Mouse (Mus musculus) left cerebral cortex, adult 18-20 months (tissue): ENCODE data around the gene Slc16a13. TPM values are rescaled to one million over a fixed set of nuclear protein-coding genes. Genes with fewer than 3 reads are reported as not detected.

ENCODE experiments used
- DNase-seq, 2 experiments: peaks; one replicate each; pipeline ENCODE4 v3.0.0; 2021 to 2022; ENCODE audit warnings: low spot score in 2 of 2, mixed read lengths in 1 of 2
- long read RNA-seq, 2 experiments: library from polyadenylated mRNA; stranded (forward); transcript quantifications; one replicate each; pipeline ENCODE4 v2.0.0; 2021
- total RNA-seq, 2 experiments: library from RNA; stranded (reverse); gene quantifications; 2 replicates each; pipeline ENCODE4 v1.2.3; 2021

Gene Slc16a13
- 1 to 10 TPM; 5.2 to 8.0 TPM for total RNA-seq
- long read RNA-seq, experiment 1, partial matches to known transcripts = 0 of 4 reads
- long read RNA-seq, experiment 1, other reads (novel, unspliced or antisense) = 3 of 4 reads
- long read RNA-seq, experiment 2, partial matches to known transcripts = 1 of 3 reads
- long read RNA-seq, experiment 2, other reads (novel, unspliced or antisense) = 1 of 3 reads

DNA sequence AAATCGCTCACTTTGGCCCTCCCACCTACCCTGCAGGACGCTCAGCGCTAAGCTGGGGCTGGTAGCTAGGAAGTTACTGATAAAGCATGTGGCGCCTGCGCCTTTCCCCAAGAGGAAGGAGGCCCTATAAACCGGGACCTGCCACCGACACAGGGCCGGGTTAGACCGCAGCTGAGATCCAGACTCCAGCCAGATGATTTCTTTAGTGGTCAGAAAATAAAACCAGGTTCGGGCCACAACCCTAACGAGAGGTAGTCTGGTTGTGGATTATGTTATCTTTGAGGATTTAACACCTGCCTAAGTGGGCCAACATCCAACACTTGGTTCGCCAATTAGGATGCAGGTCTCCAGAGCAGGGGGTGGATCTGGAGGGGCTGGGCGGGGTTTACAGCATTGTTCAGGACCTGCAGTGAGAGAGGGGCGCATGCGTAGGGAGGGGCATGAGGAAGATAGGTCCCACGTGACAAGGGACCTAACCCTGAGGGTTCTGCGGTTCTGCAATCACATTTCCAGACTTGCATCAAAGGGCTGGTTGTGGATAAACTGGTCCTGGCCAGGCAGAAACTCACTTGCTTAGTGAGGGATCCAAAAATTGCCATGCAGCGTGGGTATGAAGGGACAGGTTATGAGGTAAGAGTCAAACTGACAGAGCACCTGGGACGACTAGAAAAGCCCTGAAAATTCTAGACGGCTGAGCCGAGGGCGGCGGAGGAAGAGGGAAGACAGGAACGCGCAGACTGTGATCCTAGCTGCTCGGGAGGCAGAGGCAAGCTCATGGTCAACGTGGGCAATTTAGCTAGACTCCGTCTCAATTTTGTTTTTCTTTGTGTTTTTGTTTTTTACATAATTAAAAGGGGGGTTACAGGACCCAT, at the start of gene Slc16a13:
Slc16a13 (minus strand) TSS at position 334 of the 872 bp plus-strand sequence.
- DNase-seq = peak; percentile 89 to 94

DNA sequence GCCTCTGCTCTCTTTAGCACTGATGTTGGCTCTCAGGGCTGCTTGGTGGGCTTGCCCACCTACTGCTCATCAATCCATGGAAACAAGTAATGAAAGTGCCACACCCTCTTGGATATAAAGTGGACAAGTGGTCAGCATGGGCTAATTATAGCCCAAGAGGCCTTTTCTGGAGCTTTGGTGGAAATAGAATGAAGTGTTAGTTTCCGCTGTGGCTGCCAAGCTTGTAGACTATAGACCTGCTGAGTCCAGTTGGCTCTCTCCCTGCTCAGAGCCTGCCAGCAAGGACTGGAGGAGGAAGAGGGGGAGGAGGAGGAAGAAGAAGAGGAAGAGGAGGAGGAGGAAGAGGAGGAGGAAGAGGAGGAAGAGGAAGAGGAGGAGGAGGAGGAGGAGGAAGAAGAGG, 45.5 kb upstream of the Slc16a13 start:
- no peak for DNase-seq

DNA sequence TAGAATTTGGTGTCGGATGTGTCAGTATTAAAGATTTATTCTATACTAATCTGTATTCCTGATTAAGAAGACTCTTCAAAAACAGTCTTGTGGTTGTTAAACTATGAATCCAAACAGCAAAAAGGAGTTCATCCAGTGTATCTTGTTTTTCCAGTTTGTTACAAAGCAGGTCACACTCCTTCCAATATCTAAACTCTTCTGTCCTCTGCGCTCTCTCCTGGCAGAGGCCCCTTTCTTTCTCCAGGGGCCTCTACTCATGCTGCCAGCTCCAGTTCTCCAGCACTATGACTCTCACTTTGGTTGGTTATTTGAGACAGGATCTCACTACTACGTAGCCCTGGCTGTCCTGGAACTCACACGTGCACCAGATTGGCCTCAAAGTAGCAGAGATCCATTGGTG, 45.0 kb upstream of the Slc16a13 start:
- DNase-seq = no peak

DNA sequence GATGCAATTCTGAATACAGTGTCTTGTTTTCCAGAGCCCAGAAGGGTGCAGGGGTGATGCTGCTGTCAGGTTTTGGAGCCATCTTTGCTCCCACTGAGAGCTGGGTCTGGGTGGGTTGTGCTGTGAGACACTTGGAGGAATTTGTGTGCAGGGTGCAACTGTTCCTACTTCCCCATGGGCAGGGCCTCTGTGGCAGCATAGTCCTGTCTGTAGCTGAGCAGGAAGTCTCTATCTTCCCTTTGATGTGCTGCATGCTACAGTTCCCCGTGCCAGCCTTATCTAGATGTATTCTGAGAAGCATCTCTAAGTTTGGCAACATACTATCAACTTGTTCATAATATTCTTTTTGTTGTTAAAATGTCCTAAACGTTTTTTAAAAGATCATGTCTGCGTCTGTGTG, 44.4 kb upstream of the Slc16a13 start:
- DNase-seq = no peak

DNA sequence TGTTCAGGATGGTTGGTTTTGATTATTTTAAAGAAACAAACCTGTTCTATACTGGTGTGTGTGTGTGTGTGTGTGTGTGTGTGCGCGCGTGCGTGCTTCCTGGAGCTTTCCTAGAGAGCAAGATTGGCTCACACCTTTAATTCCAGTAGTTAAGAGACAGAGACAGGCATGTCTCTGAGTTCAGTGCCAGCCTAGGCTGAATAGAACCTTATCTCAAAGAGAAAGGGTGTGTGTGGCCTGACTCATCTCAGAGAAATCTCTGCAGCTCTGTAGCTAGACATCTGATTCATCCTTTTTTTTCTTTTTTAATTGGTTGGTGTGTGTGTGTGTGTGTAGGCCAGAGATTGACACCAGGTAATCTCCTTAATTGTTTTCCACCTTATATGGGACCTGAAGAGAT, 38.2 kb upstream of the Slc16a13 start:
- DNase-seq = no peak

DNA sequence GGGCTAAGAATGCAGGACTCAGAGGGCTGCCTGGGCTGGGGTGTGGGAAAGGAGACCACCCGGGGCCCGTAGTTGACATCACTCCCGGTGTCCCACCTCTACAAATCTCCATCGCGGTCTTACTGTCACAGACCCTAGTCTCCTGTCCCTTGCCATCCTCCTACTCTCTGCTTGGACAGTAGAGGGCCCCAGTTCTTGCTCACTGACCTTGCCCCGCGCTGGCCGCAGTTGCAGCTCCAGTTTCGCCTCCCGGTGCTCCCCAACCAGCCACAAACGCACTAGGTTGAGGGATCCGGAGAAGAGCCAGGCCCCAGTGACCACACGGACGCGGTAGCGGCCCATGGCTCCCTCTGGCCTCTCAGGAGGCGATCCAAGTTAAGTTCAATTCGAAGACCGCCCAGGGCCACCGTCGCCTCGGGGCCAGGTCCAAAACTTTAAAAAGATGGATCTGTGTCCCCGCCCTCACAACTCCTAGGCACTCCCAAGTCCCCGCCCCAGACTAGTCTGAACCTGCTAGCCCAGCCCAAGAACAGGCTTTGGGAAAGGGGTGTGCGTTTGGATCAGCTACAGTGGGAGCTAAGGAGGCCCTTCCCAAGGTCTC, 34.2 kb upstream of the Slc16a13 start, which contains the start of gene Alox12:
Alox12 (minus strand) TSS at position 423 of the 601 bp plus-strand sequence.
- no peak for DNase-seq

DNA sequence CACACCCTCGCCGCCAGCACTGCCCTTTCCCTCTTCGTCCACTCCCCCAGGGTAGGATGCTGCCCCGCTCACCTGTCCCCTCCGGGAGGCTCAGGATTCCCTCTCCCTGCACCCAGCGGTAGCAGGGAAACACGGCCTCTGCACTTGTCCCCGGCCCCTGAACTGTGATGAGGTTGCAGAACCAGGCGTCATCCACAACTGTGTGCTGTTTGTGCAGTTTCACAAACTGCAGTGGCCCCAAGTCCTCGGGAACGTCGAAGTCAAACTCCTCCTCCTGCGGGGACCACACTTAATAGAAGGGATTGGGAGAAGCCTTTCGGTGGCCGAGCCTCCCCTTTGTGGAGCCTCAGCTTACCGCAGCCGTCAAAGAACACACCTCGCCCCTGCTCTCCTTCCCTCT, 33.5 kb upstream of the Slc16a13 start:
- DNase-seq = no peak

DNA sequence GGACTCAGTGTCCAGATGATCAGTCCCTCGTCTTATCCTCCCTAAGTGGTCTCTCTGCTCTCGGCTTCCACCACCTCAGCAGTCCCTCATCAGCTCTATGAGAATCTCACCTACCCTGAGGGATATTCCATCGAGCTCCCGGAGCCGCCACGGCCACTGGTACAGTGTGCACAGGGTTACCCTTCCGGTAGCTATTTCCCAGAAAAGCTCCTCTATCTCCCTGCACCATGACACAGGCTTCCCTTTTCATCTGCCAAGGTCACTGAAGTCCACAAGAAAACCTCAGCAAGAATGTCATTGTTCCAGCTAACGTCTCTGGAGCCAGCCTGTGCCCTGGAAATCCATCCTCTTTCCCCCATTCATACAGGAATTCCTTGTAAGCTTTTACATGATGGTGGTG, 31.0 kb upstream of the Slc16a13 start:
- DNase-seq = no peak

DNA sequence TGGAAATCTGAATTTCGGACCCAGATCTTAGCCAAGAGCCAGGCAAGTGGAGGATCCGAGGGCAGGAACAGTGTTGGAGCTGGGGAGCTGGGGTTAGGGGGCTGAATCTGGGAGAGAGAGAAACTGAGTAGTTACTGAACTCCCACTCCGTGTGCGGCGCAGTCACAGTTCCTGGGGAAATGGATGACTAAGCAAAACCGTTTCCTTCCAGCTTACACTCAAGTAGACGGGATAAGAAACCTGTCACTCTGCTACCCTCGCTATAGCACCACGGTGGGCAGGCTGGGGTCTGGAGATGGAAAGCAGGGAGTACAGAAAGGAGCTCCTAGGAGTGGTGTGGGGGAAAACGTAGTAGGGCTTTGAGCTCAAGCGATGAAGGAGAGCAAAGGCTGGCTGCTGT, 29.3 kb upstream of the Slc16a13 start:
- no peak for DNase-seq

DNA sequence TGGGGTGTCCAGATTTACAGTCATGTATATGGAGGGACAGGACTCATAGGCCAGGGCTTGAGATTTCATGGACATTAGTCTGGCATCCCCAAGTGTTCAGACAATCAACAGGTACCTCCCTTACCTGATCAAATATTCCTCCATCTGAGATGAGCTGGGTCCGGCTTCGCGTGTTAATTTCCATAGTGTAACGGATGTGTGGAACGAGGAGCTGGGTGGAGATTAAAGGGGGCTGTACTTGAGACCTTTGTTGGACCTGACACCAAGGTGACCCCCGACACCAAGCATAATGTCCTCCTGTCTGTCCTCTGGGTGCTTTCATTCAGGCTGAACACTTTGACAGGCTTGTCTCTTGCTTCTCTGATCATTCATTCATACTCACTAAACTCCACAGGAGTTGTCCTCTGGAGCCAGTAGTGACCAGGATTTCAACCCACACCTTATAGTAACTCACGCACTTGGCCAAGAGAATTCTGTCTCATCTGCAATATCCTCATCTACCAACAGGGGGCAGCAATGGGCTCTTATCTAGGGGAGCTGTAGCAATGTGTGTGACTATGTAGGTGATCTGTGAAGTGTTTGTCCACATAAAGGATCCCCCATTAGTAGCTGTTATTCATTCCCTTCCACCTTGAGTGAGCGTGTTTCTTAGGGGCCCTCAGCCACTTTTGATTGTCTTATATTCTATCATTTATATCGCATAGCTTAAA, 26.4 kb upstream of the Slc16a13 start:
- peak; percentile 61 to 80 for DNase-seq

DNA sequence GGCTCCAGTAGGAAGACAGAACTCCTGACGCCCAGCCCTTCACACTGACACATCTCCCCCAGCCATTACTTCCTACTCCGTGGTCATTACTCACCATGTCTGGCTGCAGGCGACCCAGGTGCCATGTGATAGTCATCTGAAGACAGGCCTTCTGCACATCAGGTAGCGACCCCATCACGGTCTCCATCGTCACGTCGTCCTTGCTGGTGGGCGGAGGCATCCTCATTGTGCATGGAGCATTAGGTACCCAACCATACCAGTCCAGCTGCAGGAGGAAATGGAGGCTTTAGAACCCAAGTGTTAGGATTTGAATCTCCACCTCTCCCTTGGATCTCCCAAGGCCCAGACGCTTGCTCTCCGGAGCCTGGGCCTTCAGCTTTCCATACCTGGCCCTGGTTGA, 21.7 kb upstream of the Slc16a13 start:
- no peak for DNase-seq

DNA sequence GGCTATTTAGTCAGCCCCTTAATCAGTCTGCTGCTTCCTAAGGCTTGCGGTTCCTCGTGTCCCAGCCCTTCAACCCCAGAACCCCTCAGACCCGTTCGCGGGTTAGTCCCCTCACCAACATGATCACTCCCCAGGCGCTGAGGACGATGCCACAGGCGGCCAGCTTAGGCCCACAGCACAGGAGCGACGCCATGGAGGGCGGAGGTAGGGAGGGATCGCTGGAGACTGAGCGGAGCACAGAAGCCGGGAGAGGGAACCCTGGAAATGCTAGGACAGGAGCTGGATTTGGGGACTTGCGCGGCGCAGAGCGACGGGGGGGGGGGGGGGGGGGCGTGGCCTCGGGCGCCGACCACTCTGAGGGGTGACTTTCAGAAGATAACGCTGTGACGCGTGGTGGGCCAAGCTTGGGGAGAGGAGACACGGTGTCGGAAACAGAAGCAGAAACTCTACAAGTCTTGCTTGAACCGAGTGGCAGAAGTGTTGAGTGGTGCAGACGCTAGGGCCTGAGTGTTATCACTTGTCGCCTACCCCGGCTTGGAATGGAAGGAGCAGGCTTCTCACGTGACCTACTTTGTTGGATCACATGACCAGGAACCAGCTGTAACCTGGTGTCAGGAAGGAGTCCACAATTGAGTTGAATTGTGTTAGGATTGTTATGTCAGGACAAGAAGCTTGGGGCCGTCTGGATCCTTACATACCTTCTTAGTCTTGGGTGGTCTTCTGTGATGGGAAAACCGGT, 18.8 kb upstream of the Slc16a13 start, which contains the start of the genes Gm21988 and Rnasek:
Gm21988 (minus strand) TSS at position 290 of the 739 bp plus-strand sequence.
Rnasek (minus strand) TSS at position 302 of the 739 bp plus-strand sequence.
- DNase-seq = peak; percentile 74 to 79

DNA sequence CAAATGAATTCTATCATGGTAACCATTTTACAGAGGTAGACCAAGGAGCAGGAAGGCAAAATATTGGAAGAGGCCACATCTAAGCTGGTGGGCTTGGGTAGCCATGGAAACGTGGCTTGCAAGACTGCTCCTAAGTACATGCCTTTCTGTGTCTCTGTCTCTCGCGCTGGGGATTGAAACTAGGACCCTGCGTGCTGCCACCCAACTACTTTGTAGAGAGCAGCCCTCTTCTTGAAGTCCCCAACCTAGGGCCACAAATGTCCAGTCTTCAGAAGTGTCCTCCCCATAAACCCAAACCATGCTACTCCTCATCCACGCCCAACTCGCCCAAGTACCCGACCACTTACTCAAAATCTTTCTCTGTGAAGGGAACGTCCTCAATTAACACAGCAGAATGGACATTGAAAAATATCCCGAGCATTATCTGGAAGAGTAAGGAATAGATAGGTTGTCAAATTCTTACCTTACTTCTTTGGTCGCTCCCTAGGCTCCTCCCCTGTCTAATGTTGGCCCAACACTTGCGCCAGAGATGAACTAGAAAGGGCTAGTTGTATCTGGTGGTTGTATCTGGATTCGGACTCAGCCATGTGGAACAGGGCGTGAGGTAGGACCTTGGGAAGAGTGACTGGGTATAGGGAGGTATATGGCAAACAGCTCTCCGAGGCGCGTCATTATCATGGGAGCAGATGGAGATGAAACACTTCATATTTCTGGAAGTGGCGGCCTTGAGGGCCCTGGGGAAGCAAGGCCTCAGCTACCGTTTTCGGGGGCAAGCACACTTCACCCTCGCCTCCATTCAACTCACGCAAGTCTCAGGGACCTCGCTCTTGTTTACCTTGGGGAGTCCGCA, 18.0 kb upstream of the Slc16a13 start:
- no peak for DNase-seq

DNA sequence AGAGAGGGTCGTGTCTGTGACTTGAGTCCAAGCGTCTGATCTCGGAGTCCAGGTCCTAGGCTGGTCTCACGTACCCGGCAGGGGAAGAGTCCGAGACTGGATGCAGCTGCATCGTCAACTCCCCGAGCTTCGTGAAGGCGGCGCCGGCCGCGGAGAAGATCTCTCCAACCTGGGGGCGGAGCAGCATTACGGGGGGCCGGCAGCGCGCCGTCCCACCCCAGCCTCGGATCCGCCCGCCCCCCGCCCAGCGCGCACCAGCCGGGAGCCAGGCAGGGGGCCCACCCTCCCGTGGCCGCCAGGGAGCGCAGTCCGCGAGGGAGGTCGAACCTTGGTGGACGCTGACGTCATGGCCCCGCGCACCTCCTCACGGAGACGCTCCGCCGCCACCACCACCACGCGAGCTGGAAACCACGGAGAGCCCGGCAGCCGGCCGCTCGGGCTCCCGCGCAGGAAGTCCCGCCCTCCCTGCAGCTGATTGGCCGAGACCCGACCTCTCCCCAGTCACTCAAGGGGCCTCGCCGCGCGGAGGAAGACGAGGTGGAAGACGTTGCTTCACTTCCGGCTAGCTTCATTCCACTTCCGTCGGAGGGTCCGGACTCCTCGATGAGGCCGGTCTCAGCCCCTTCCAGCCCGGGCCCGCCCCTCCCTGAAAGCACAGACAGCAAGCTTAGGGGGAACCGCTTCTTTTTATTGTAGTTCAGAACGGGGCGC, 16.7 kb upstream of the Slc16a13 start, which contains the start of gene 0610010K14Rik:
0610010K14Rik (minus strand) TSS at position 458 of the 711 bp plus-strand sequence.
- peak; percentile 97 to 98 for DNase-seq

DNA sequence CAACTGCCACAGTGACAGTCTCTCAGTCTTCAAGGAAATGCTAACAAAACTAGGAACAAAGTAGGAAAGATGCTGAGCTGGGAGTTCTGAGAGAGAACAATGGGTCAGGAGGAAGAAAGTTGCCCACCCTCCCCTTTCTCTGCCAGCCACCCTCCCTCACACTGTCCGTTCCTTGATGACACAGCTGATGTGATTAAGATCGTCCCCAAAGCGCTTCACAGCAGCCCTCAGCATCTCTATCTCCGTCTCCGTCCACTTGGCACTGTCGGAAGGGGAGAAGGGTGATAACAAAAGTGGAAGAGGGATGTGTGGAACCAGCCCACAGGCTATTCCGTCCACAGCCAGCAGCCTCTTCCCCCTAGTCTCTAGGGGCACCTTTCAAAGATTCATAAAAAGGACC, 15.9 kb upstream of the Slc16a13 start:
- DNase-seq = no peak

DNA sequence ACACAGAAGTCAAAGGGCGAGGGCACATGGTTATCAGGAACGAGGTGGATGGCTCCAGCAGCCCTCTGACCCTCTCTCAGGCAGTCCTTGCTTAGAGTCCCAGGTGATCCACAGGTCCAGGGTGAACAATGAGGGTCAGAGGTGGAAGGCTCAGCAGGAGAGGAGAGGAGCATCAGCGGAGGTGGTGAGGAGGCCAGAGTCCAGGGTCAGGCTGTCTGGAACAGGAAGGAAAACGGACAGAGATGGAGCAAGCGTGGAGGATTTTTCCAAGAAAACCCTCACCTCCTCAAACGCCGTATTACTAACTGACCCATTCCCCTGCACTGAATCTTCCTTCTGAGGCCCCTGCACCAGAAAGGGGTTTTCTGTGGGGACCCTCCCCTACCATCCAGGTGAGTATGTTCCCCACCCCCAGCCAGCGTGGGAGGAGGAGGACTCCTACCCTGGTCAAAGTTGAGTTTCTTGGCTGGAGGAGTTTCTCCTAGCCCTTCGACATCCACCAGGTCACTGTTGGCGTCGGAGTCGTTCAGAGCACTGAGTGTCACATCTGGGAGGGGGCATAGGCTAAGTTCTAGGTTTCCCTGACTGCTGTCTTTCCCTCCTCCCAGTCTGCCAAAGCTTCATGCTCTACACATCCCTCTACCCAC, 14.5 kb upstream of the Slc16a13 start:
- no peak for DNase-seq

DNA sequence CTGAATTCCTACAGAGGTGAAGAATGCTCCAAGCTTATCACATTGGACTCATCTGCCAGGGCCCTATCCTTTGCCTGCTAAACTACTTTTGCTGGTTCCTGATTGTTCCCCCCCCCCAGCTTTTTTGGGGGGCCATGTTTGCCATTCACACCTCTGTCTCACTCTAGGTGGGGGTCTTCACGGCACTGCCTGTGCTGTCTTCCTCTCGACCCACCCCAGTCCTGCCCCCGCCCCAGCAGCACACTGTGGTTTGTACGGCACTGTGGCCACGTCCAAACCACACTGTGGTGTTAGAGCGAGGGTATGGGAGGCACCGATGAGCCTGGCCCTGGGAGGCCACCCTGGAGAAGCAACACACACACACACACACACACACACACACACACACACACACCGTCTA, 13.6 kb upstream of the Slc16a13 start:
- DNase-seq = no peak

DNA sequence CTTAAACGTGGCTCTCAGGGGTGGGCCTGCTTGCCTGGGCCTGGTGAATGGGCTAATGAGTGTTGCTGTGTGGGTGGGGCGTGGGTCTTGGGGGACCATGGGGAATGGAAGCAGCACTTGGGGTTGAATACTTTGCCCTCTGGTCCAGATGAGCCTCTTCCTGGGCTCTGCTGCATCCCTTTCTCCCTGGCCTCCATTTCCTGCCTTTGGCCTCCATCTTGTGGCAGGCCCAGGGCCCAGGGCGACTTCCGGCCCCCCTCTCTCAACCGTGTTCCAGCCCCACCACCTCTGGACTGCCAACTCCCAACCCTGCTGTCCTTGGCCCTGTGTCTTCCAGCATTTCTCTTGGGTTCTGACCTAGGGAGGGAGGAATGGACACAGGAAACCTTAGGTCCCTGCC, 13.2 kb upstream of the Slc16a13 start:
- no peak for DNase-seq
